Mouse (Mus musculus) C2C12 (cell line): ENCODE results near the gene Arhgap23.

Experiments used
- CTCF ChIP-seq: IDR thresholded peaks from one replicate; pipeline ENCODE4 v1.5.1; 2011; ENCODE audit not compliant: control insufficient read depth, insufficient read depth, insufficient read length
- MAX ChIP-seq: IDR thresholded peaks from one replicate; pipeline ENCODE4 v1.6.1; 2011; ENCODE audit warnings: mild to moderate bottlenecking, control low read depth
- MYOD1 ChIP-seq: IDR thresholded peaks from one replicate; pipeline ENCODE4 v1.6.1; 2011; ENCODE audit warnings: low read depth; ENCODE audit not compliant: control insufficient read depth, insufficient read length
- USF1 ChIP-seq: IDR thresholded peaks from one replicate; pipeline ENCODE4 v1.6.1; 2011; ENCODE audit warnings: low read depth, mild to moderate bottlenecking, control low read depth, moderate library complexity

- TF ChIP-seq CTCF (no peak), MYOD1 (no peak), MAX (no peak), USF1 (no peak)
Measured at GRCm38 (mm10) chr11:97412808-97413347, 2.5 kb upstream of the Arhgap23 start.
